Comparison of ENCODE assay signal across 29 mouse cellular contexts in genomic region chr5:36192677-36193076, GRCm38 (mm10). TPM values are rescaled to one million over a fixed set of nuclear protein-coding genes. Genes with fewer than 3 reads are reported as not detected.
"Had no signal": no experiment of that assay in that cellular context is flagged by ENCODE, and none has a peak within 500 bp of the region (broad histone marks: within the 10 kb centered on the region; RNA-seq: fewer than 3 reads in every experiment).

No protein-coding gene starts in this region.

- H3K4me2 ChIP-seq: limb, embryonic 12.5 days; liver, embryonic 13.5 days; midbrain, embryonic 12.5 days; midbrain, embryonic 15.5 days; neural tube, embryonic 13.5 days had no signal

- H3K27me3 ChIP-seq: limb, embryonic 12.5 days; liver, embryonic 13.5 days; midbrain, embryonic 15.5 days; neural tube, embryonic 13.5 days had no signal

- H3K9me3 ChIP-seq: limb, embryonic 12.5 days; liver, embryonic 13.5 days; midbrain, embryonic 12.5 days; midbrain, embryonic 15.5 days; neural tube, embryonic 13.5 days had no signal

- H3K4me1 ChIP-seq: liver, embryonic 13.5 days had no signal

- ATAC-seq: midbrain, embryonic 15.5 days had no signal

- H3K27ac ChIP-seq: kidney, postnatal 0 days; layer of hippocampus, adult 2 months; limb, embryonic 12.5 days; liver, embryonic 13.5 days; midbrain, embryonic 12.5 days; midbrain, embryonic 15.5 days; neural tube, embryonic 13.5 days had no signal

- DNase-seq: kidney, postnatal 25 days; layer of hippocampus, adult 9-11 months; liver, embryonic 13.5 days; lung, adult 2 months; lung, postnatal 14 days; lung, postnatal 4 days; retina, postnatal 1 day; right cerebral cortex, postnatal 25 days; thymus, adult 18-20 months; thymus, postnatal 4 days had no signal

- H3K4me3 ChIP-seq: layer of hippocampus, adult 2 months; limb, embryonic 12.5 days; liver, embryonic 13.5 days; midbrain, embryonic 12.5 days; midbrain, embryonic 15.5 days; myocyte; neural tube, embryonic 13.5 days had no signal

- H3K36me3 ChIP-seq: limb, embryonic 12.5 days; liver, embryonic 13.5 days; midbrain, embryonic 12.5 days; midbrain, embryonic 15.5 days; neural tube, embryonic 13.5 days had no signal

- H3K9ac ChIP-seq: limb, embryonic 12.5 days; liver, embryonic 13.5 days; midbrain, embryonic 12.5 days; midbrain, embryonic 15.5 days; neural tube, embryonic 13.5 days had no signal

RNA-seq across cellular contexts. Expression of gene Psapl1, which starts 11.1 kb away (rescaled TPM):
- total RNA-seq: layer of hippocampus, adult 2 months; layer of hippocampus, postnatal 25 days; left cerebral cortex, adult 18-20 months; left cerebral cortex, postnatal 10 days; left cerebral cortex, postnatal 36 days; liver, adult 2 months; megakaryocyte progenitor cell, adult 5-6 weeks; megakaryocyte-erythroid progenitor cell, adult 5-6 weeks; monocyte, adult 5-6 weeks; neutrophil, adult 5-6 weeks had no signal
- polyA plus RNA-seq: limb, embryonic 12.5 days; liver, adult 2 months; liver, embryonic 13.5 days; liver, embryonic 16.5 days; spleen, adult 2 months; testis, adult 2 months had no signal
